Mouse (Mus musculus) cerebellum, adult 2 months (tissue): Measurements from ENCODE around the gene Zdhhc4. TPM values are rescaled to one million over a fixed set of nuclear protein-coding genes. Genes with fewer than 3 reads are reported as not detected.

Experiments used
- DNase-seq, 2 experiments: peaks; one replicate each; pipeline ENCODE4 v3.0.0; 2021
- H3K27ac ChIP-seq: fragments of 200-500 bp; 2 replicates; pipeline ENCODE4 v1.5.1; 2012; ENCODE audit warnings: low read length, control low read depth, inconsistent platforms; ENCODE audit not compliant: insufficient read depth
- H3K27me3 ChIP-seq: fragments of 200-500 bp; 2 replicates; pipeline ENCODE4 v1.6.1; 2012; ENCODE audit warnings: inconsistent platforms, mild to moderate bottlenecking, low read length, moderate library complexity; ENCODE audit not compliant: control insufficient read depth, insufficient read depth
- H3K4me1 ChIP-seq: fragments of 200-500 bp; 2 replicates; pipeline ENCODE4 v1.6.1; 2011; ENCODE audit warnings: low read length; ENCODE audit not compliant: control insufficient read depth, insufficient read depth
- H3K4me3 ChIP-seq: fragments of 200-500 bp; replicated peaks from 2 replicates; pipeline ENCODE3; 2011; ENCODE audit warnings: mild to moderate bottlenecking, low read depth, low read length, control low read depth; ENCODE audit not compliant: insufficient read depth
- CTCF ChIP-seq: fragments of 200-500 bp; IDR thresholded peaks from 2 replicates; pipeline ENCODE4 v1.5.1; 2011; ENCODE audit warnings: low read depth, mild to moderate bottlenecking, control low read depth, low read length, moderate library complexity, borderline replicate concordance; ENCODE audit not compliant: insufficient read depth
- POLR2A ChIP-seq: fragments of 200-500 bp; IDR thresholded peaks from 2 replicates; pipeline ENCODE4 v1.6.1; 2011; ENCODE audit warnings: low read length, control low read depth, borderline replicate concordance; ENCODE audit not compliant: insufficient read depth
- WGBS: fragments of 180-500 bp; shearing (Covaris S2); methylation state at CpG from one replicate; pipeline ENCODE4 v1.1.7; 2018; 5-methylcytosine and 5-hydroxymethylcytosine counted together
- polyA plus RNA-seq: library from polyadenylated mRNA; depleted of rRNA; stranded (reverse); fragments of >200 nt; gene quantifications from 2 replicates; pipeline ENCODE4 v1.2.3, GENCODE M21; 2012

Gene Zdhhc4
- polyA plus RNA-seq, 1 experiment, result 68.3 TPM

- Histone ChIP-seq H3K27me3 (no peaks in the 10 kb centered on the region), H3K4me1 (peaks cover 12% of the 10 kb centered on the region), H3K4me3 (no peak overlapping the region), H3K27ac (no peak overlapping the region)
- no peak for DNase-seq
- 79% methylated on average over 7 of the region's 7 CpGs for WGBS
- no peak for TF ChIP-seq POLR2A
- TF ChIP-seq CTCF, result no peak
Measured at GRCm38 (mm10) chr5:143304251-143304650, 24.8 kb downstream of the Zdhhc4 start.

DNA sequence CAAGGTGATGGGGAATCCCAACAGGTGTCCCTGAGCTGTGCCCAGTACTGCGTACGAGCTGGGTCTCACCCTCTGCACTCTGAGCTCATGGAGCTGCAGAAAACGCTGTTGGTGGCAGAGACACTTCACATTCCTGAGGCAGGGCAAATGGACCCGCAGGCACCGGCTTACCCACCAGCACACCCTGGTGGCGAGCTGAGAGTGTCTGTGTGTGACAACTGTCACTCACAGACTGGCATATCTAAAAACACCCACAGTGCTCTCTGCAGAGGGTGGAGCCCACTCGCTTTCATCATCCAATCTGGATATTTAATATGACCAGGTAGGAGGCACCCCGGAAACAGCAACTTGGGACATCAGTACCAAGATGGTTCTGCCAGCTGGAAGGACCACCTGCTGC lies 27.8 kb downstream of the Zdhhc4 start:
- no peak for DNase-seq
- H3K27ac ChIP-seq, result no peak overlapping the region
- no peaks in the 10 kb centered on the region for H3K27me3 ChIP-seq
- WGBS, result 58% methylated on average over 8 of the region's 8 CpGs
- no peak overlapping the region for H3K4me3 ChIP-seq
- H3K4me1 ChIP-seq, result peaks cover 3% of the 10 kb centered on the region; the same call in 1 of the 2 replicates
- TF ChIP-seq CTCF, result peak; percentile 21; the same call in 1 of the 2 replicates
- TF ChIP-seq POLR2A, result no peak

DNA sequence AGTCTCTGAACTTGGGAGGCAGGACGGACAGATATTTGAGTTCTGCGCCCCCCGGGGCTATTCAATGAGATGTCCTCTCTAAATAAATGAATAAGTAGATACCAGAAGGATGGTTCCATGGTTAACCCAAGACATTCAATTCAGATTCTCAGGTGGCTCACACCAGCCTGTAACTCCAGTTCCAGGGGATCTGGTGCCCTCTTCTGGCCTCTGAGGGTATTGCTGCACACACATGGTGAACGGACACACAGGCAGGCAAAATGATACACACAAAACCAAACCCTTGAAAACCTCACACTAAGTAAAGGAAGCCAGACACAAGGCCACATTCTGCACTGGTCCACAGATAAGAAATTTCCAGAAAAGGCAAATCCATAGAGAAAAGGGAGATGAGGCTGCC lies 29.4 kb downstream of the Zdhhc4 start:
- DNase-seq, result peak; percentile 37 to 66
- 90% methylated on average over 4 of the region's 4 CpGs for WGBS
- TF ChIP-seq POLR2A, result no peak
- TF ChIP-seq CTCF, result peak; percentile 73
- Histone ChIP-seq H3K4me3 (no peak overlapping the region), H3K4me1 (peaks cover 3% of the 10 kb centered on the region; the same call in 1 of the 2 replicates), H3K27me3 (no peaks in the 10 kb centered on the region), H3K27ac (no peak overlapping the region)

- Histone ChIP-seq H3K27me3 (peaks cover under 1% of the 10 kb centered on the region; the same call in 1 of the 2 replicates), H3K27ac (no peak overlapping the region), H3K4me1 (peaks cover 3% of the 10 kb centered on the region; the same call in 1 of the 2 replicates), H3K4me3 (no peak overlapping the region)
- TF ChIP-seq CTCF, result peak; percentile 25; the same call in 1 of the 2 replicates
- no peak for TF ChIP-seq POLR2A
- 91% methylated on average over 7 of the region's 7 CpGs for WGBS
- no peak for DNase-seq
Measured at GRCm38 (mm10) chr5:143298391-143298790, 30.7 kb downstream of the Zdhhc4 start.

DNA sequence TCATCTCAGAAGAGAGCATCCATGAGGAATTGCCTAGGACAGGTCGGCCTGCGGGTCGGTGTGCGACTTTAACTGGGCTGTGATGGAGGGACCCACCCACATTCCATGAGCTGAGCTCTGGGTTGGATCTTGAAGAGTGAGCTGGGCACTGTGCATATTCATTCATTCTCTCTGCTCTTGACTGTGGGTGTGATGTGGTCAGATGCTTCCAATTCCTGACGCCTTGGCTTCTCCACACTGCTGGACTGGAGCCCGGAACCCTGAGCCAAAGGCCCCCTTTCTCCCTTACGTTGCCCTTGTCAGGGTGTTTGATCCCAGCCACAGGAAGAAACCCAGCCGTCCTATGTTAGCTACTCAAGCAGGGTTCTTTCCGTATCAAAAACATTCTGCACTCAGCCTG lies 31.1 kb downstream of the Zdhhc4 start:
- no peak for TF ChIP-seq POLR2A
- no peak for TF ChIP-seq CTCF
- Histone ChIP-seq H3K4me1 (no peaks in the 10 kb centered on the region), H3K27me3 (peaks cover 2% of the 10 kb centered on the region; the same call in 1 of the 2 replicates), H3K4me3 (no peak overlapping the region), H3K27ac (no peak overlapping the region)
- DNase-seq, result no peak
- 72% methylated on average over 9 of the region's 9 CpGs for WGBS

GRCm38 (mm10) chr5:143295330-143295729 lies 33.7 kb downstream of the Zdhhc4 start:
- Histone ChIP-seq H3K4me3 (no peak overlapping the region), H3K27ac (no peak overlapping the region), H3K27me3 (peaks cover 2% of the 10 kb centered on the region; the same call in 1 of the 2 replicates), H3K4me1 (no peaks in the 10 kb centered on the region)
- WGBS, result 51% methylated on average over 2 of the region's 2 CpGs
- TF ChIP-seq POLR2A (no peak), CTCF (no peak)
- no peak for DNase-seq

DNA sequence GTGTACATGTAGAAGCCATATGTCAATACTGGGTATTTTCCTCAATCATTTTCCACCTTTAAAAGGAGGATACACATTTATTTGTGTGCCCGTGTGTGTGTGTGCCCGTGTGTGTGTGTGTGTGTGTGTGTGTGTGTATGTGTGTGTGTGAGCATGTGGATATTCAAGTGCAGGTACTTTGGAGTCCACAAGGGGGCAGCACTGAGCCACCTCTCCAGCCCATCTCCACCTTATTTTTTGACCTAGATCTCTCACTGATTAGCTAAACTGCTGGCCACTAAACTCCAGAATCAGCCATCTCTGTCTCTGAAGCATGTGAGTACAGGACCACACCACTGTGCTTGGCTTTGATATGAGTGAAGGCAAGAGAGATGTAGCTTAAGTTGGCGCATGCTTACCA lies 34.2 kb downstream of the Zdhhc4 start:
- Histone ChIP-seq H3K4me3 (no peak overlapping the region), H3K4me1 (no peaks in the 10 kb centered on the region), H3K27me3 (peaks cover 2% of the 10 kb centered on the region; the same call in 1 of the 2 replicates), H3K27ac (no peak overlapping the region)
- TF ChIP-seq POLR2A (no peak), CTCF (peak; percentile 19; the same call in 1 of the 2 replicates)
- no peak for DNase-seq
- WGBS, result 89% methylated on average over 3 of the region's 3 CpGs

DNA sequence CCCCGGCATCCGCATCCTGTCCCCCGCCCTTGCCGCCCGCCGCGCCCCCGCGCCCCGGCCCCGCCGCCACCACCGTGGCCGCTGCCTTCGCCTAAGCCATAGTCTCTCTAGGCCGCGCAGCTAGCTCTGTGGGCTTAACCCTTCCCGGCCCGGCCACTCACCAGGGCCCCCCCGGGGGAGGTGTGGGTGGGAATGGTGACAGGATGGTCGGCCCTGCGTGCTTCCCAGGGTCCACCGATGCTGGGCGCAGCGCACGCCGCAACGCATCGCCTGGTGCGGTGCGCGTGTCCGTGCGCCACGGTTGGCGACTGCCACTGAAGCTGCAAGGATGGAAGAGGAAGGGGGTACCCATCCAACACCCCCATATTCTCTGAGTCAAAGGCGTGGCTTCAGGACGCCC lies 35.7 kb downstream of the Zdhhc4 start, which contains the start of gene Zfp853:
Gene Zfp853 (minus strand): TSS at position 220 of the 400 bp plus-strand sequence.
- DNase-seq, result no peak
- 2% methylated on average over 38 of the region's 38 CpGs for WGBS
- Histone ChIP-seq H3K27me3 (peaks cover 2% of the 10 kb centered on the region; the same call in 1 of the 2 replicates), H3K27ac (no peak within 1 kb of the TSS), H3K4me1 (no peaks in the 10 kb centered on the region), H3K4me3 (no peak within 1 kb of the TSS)
- TF ChIP-seq CTCF, result no peak
- TF ChIP-seq POLR2A, result no peak
